In the genomic region with DNA sequence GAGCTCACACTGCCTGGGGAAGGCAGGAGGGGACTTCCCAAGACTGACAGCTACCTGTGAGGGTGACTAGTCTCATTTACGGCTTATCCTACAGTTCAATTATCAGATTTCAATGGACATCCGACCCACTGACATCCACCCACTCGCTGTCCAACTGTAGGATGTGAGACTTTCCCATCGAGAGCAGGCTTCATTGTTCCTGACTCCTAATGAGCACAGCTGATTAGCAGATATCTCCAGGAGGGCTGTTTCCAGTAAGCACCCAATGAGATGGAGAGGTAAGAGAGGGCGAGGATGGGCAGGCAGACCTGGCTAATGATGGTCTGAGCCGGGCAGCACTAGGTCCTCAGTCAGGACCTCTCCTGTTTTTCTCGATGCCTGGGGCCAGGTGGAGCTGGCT, we compare ENCODE assay signal across 16 mouse cellular contexts.
A peak's percentile ranks its signal among the peaks of the same experiment; 100 is the strongest.
DNase-seq lines count a peak whose midpoint lies in the region; ATAC-seq and TF ChIP-seq lines count a peak whose summit lies in the region.
"Had no signal": no experiment of that assay in that cellular context is flagged by ENCODE, and none has a peak within 500 bp of the region (broad histone marks: within the 10 kb centered on the region; RNA-seq: fewer than 3 reads in every experiment).

No protein-coding gene starts in this region.

- ATAC-seq in hindbrain, embryonic 14.5 days (ENCODE audit: low FRiP score), result no peak
- ATAC-seq in lung, embryonic 15.5 days (ENCODE audit: borderline replicate concordance, extremely low read depth, low FRiP score, low TSS enrichment), result no peak
- no peak; the same call in 1 of the 2 replicates for ATAC-seq in intestine, embryonic 15.5 days
- no peak for ATAC-seq in stomach, embryonic 15.5 days (ENCODE audit: insufficient read depth, low FRiP score, low read depth)
- ATAC-seq in midbrain, postnatal 0 days (ENCODE audit: low FRiP score), result no peak
- ATAC-seq in megakaryocyte-erythroid progenitor cell, adult 5-6 weeks (replicated peaks; ENCODE audit: low FRiP score, low TSS enrichment, poor library complexity, severe bottlenecking), result no peak
- ATAC-seq: hindbrain, embryonic 16.5 days had no signal

- no peaks in the 10 kb centered on the region for H3K9me3 ChIP-seq in hindbrain, embryonic 10.5 days
- no peaks in the 10 kb centered on the region for H3K9me3 ChIP-seq in hindbrain, embryonic 14.5 days (ENCODE audit: control insufficient read depth, low read length)
- H3K9me3 ChIP-seq in lung, embryonic 15.5 days, result no peaks in the 10 kb centered on the region
- H3K9me3 ChIP-seq in intestine, embryonic 15.5 days, result no peaks in the 10 kb centered on the region
- H3K9me3 ChIP-seq in stomach, embryonic 15.5 days, result no peaks in the 10 kb centered on the region
- H3K9me3 ChIP-seq in midbrain, postnatal 0 days (ENCODE audit: low read length), result no peaks in the 10 kb centered on the region
- H3K9me3 ChIP-seq: limb, embryonic 13.5 days; midbrain, embryonic 12.5 days had no signal

- WGBS in hindbrain, embryonic 10.5 days, result 78% methylated on average over 7 of the region's 7 CpGs
- WGBS in hindbrain, embryonic 14.5 days, result 75% methylated on average over 7 of the region's 7 CpGs
- 56% methylated on average over 7 of the region's 7 CpGs for WGBS in lung, embryonic 15.5 days
- 70% methylated on average over 7 of the region's 7 CpGs for WGBS in lung, adult 2 months
- 69% methylated on average over 7 of the region's 7 CpGs for WGBS in intestine, embryonic 15.5 days
- 59% methylated on average over 7 of the region's 7 CpGs for WGBS in stomach, embryonic 15.5 days
- WGBS in midbrain, postnatal 0 days, result 77% methylated on average over 7 of the region's 7 CpGs

- no peak overlapping the region for H3K4me3 ChIP-seq in hindbrain, embryonic 10.5 days
- H3K4me3 ChIP-seq in hindbrain, embryonic 14.5 days (replicated peaks; ENCODE audit: low read length), result no peak overlapping the region
- H3K4me3 ChIP-seq in lung, embryonic 15.5 days, result no peak overlapping the region
- no peak overlapping the region for H3K4me3 ChIP-seq in lung, adult 2 months (replicated peaks; ENCODE audit: extremely low read depth, low read depth, low read length)
- no peak overlapping the region for H3K4me3 ChIP-seq in intestine, embryonic 15.5 days (replicated peaks)
- no peak overlapping the region for H3K4me3 ChIP-seq in stomach, embryonic 15.5 days (replicated peaks)
- no peak overlapping the region for H3K4me3 ChIP-seq in midbrain, postnatal 0 days (ENCODE audit: low read depth, low read length)
- H3K4me3 ChIP-seq: limb, embryonic 13.5 days; midbrain, embryonic 12.5 days had no signal

- H3K4me1 ChIP-seq in hindbrain, embryonic 10.5 days (replicated peaks), result peaks cover 52% of the 10 kb centered on the region
- H3K4me1 ChIP-seq in hindbrain, embryonic 14.5 days (replicated peaks; ENCODE audit: control insufficient read depth, insufficient read depth, low read length), result 0 out of 2 replicates have a peak, but pooled peaks cover under 1% of the 10 kb centered on the region
- peaks cover 65% of the 10 kb centered on the region for H3K4me1 ChIP-seq in lung, embryonic 15.5 days
- peaks cover 2% of the 10 kb centered on the region for H3K4me1 ChIP-seq in lung, adult 2 months (ENCODE audit: control insufficient read depth, insufficient read depth, low read length)
- H3K4me1 ChIP-seq in intestine, embryonic 15.5 days (replicated peaks), result peaks cover 21% of the 10 kb centered on the region
- peaks cover 19% of the 10 kb centered on the region for H3K4me1 ChIP-seq in stomach, embryonic 15.5 days
- H3K4me1 ChIP-seq in midbrain, postnatal 0 days (ENCODE audit: insufficient read depth, low read length), result 0 out of 2 replicates have a peak, but pooled peaks cover 7% of the 10 kb centered on the region

- no peaks in the 10 kb centered on the region; the same call in 1 of the 2 replicates for H3K27me3 ChIP-seq in hindbrain, embryonic 10.5 days (ENCODE audit: insufficient read depth, poor library complexity, severe bottlenecking)
- H3K27me3 ChIP-seq in hindbrain, embryonic 14.5 days (ENCODE audit: control insufficient read depth, insufficient read depth, low read length), result no peaks in the 10 kb centered on the region
- no peaks in the 10 kb centered on the region for H3K27me3 ChIP-seq in lung, embryonic 15.5 days
- H3K27me3 ChIP-seq in intestine, embryonic 15.5 days (replicated peaks), result no peaks in the 10 kb centered on the region
- H3K27me3 ChIP-seq in stomach, embryonic 15.5 days (replicated peaks), result no peaks in the 10 kb centered on the region
- no peaks in the 10 kb centered on the region for H3K27me3 ChIP-seq in midbrain, postnatal 0 days (ENCODE audit: insufficient read depth, low read length)
- H3K27me3 ChIP-seq: limb, embryonic 13.5 days; midbrain, embryonic 12.5 days had no signal

- H3K9ac ChIP-seq in hindbrain, embryonic 14.5 days, result no peak overlapping the region
- no peak overlapping the region for H3K9ac ChIP-seq in lung, embryonic 15.5 days
- no peak overlapping the region for H3K9ac ChIP-seq in intestine, embryonic 15.5 days
- H3K9ac ChIP-seq in stomach, embryonic 15.5 days, result no peak overlapping the region
- H3K9ac ChIP-seq in midbrain, postnatal 0 days (replicated peaks; ENCODE audit: low read length, poor library complexity, severe bottlenecking), result no peak overlapping the region
- H3K9ac ChIP-seq: limb, embryonic 13.5 days; midbrain, embryonic 12.5 days had no signal

- no peak for TF ChIP-seq POLR2A in lung, adult 2 months (IDR thresholded peaks at IDR 0.05; ENCODE audit: borderline replicate concordance, extremely low read depth, low read depth, low read length)

- H3K36me3 ChIP-seq in hindbrain, embryonic 10.5 days, result no peaks in the 10 kb centered on the region
- no peaks in the 10 kb centered on the region for H3K36me3 ChIP-seq in hindbrain, embryonic 14.5 days (replicated peaks; ENCODE audit: control insufficient read depth, insufficient read depth)
- no peaks in the 10 kb centered on the region for H3K36me3 ChIP-seq in lung, embryonic 15.5 days
- no peaks in the 10 kb centered on the region for H3K36me3 ChIP-seq in intestine, embryonic 15.5 days
- no peaks in the 10 kb centered on the region for H3K36me3 ChIP-seq in stomach, embryonic 15.5 days
- H3K36me3 ChIP-seq in midbrain, postnatal 0 days (ENCODE audit: insufficient read depth, low read length), result no peaks in the 10 kb centered on the region
- H3K36me3 ChIP-seq: limb, embryonic 13.5 days; midbrain, embryonic 12.5 days had no signal

- no peak for DNase-seq in hindbrain, embryonic 10.5 days (ENCODE audit: low spot score)
- DNase-seq in hindbrain, embryonic 14.5 days (ENCODE audit: low spot score), result no peak
- DNase-seq in lung, adult 2 months, result no peak
- no peak for DNase-seq in midbrain, postnatal 0 days (ENCODE audit: low spot score)
- DNase-seq: B cell, adult 2 months; cerebellum, postnatal 14 days; lung, postnatal 14 days; right cerebral cortex, postnatal 14 days; thymus, adult 18-20 months had no signal

- 0 out of 2 replicates have a peak overlapping the region, but pooled peaks have one; percentile 9 for H3K27ac ChIP-seq in hindbrain, embryonic 10.5 days
- H3K27ac ChIP-seq in hindbrain, embryonic 14.5 days, result no peak overlapping the region
- peak overlapping the region; percentile 89 for H3K27ac ChIP-seq in lung, embryonic 15.5 days
- peak overlapping the region; percentile 66 for H3K27ac ChIP-seq in intestine, embryonic 15.5 days
- H3K27ac ChIP-seq in stomach, embryonic 15.5 days, result peak overlapping the region; percentile 64; the same call in 1 of the 2 replicates
- H3K27ac ChIP-seq in midbrain, postnatal 0 days (ENCODE audit: low read depth, low read length), result no peak overlapping the region
- H3K27ac ChIP-seq: midbrain, embryonic 12.5 days had no signal

- no peak for TF ChIP-seq CTCF in lung, adult 2 months (IDR thresholded peaks at IDR 0.05; ENCODE audit: insufficient read depth, low read length)
- TF ChIP-seq CTCF in midbrain, postnatal 0 days (IDR thresholded peaks at IDR 0.05), result no peak

- no peak overlapping the region for H3K4me2 ChIP-seq in hindbrain, embryonic 14.5 days (replicated peaks)
- no peak overlapping the region for H3K4me2 ChIP-seq in lung, embryonic 15.5 days
- H3K4me2 ChIP-seq in intestine, embryonic 15.5 days (replicated peaks), result no peak overlapping the region
- H3K4me2 ChIP-seq in stomach, embryonic 15.5 days, result no peak overlapping the region
- H3K4me2 ChIP-seq in midbrain, postnatal 0 days (ENCODE audit: low read depth, low read length, poor library complexity, severe bottlenecking), result no peak overlapping the region
- H3K4me2 ChIP-seq: limb, embryonic 13.5 days; midbrain, embryonic 12.5 days had no signal

Comparison
In these comparisons a context has a peak if more than half of its experiments do, and no peak if none do; other contexts are left out.
1. H3K27ac ChIP-seq: peak in hindbrain, embryonic 10.5 days (single experiment), lung, embryonic 15.5 days (single experiment), intestine, embryonic 15.5 days (single experiment) and stomach, embryonic 15.5 days (single experiment); none in hindbrain, embryonic 14.5 days (single experiment) and midbrain, postnatal 0 days (single experiment).